Mouse (Mus musculus): ENCODE measurements around the gene Prdm12.

Gene Prdm12

DNA sequence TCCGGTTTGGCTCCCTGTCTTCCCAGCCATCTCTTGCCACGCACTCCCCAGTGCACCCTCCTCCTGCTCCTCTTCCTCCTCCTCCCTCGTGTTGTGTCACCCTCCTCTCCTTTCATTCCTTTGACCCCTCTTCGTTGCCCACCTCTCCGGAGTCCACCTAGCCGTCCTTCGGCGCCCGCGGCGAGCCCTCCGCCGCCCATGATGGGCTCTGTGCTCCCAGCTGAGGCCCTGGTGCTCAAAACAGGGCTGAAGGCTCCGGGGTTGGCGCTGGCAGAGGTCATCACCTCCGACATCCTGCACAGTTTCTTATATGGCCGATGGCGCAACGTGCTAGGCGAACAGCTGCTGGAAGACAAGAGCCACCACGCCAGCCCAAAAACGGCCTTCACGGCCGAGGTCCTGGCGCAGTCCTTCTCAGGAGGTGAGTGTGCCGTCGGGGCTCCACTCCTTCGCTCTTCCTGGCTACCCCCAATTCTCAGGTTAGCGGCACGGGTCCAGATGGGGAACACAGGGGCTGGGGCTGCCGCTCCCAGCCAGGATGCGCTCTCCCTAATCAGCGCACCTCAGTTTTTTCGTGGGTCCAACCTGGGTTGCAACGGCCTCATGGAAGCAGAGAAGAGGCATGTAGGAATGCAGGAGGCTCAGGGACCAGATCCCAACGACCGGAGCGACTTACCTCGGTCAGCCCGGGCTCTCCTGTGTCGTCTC is at the start of gene Prdm12:
Prdm12 (plus strand) TSS at position 137 of the 708 bp plus-strand sequence.
- DNase-seq (ENCODE audit: low spot score): no peak

DNA sequence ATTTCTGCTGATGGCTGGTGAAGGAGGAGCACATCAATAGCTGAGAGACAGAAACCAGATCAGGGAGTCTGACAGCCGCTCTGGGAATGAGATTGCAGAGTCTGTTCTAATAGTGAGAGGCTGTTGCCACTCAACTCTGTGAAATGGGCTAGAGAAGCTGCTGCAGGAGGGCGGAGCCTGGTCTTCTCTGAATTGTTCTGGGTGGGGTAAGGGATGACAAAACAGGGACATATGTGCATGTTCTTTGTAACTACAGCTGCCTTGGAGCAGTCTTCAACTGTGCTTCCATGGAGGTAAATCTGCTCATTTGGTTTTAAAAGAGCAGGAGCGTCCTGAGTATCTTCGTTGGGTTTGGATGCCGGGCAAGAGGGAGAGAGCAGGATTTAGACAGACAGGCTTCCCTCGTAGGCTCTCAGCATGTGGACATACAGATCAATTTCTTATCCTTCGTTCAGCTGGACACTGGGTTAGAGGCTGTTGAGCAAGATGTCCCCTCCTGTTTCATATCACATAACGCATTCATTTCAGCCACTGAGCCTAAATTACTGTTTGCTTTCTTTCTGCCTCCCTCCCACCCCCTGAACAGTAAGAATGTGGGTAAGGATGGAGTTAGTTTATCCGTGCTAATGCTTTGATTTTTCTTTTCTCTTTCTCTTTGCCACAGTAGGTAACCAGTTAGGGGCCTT is 47.9 kb upstream of the Prdm12 start:
- DNase-seq (ENCODE audit: low spot score): no peak

DNA sequence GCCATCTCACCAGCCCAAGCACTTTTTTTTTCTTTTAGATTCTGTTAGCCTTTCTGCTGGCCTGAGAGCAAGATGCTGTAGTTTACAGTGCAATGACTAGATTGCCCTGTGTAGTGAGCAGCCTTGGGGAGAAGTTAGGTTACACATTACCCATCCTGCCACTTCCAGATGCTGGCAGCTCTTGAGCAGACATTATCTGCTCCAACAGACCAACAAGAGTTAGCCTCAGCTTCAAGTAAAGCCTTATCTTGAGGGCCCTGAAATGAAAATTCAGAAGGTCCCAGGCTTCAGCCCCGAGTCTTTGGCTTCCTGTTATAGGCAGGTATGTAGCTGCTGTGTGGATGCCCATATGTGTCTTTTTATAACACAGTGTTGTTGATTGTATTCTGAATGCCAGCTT is 32.3 kb upstream of the Prdm12 start:
- no peak for DNase-seq (ENCODE audit: low spot score)

DNA sequence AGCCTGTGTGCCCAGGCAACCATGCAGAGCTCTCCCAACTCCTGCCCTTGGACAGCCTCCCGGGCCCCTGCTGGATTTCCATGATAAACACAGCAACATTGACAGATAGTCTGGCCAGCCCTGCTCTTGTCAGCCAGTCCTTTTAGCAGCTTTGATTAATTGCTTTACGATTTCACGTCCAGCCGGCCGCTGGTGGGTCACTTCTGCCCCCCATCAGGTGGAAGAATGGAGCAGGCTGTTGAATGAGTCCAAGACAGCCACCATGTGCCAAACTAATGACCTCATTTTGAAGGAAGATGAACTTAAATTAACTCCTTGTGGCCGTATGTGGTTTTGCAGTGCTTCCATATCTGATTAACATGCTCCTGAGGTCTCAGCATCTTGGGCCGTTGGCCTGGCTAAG is 30.0 kb upstream of the Prdm12 start:
- DNase-seq (ENCODE audit: low spot score): no peak

DNA sequence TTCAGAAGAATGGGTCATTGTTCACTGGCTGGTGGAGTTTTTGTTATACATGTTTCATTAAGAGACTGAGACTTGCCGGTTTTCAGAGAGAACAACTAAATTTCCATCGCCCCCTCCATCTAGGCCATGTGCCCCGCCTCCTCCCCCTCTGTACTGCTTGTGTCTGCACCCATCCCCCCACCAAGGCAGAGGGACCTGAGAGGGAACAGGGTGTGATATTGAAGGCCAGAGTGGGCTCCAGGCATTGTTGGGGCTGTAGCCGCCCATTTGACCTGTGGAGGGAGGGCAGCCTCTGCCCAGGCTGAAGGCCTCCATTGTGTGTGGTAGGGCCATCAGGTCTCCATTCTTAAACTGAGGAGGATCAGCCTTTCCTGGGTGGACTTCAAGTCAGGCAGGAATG is 28.9 kb upstream of the Prdm12 start:
- DNase-seq (ENCODE audit: low spot score): no peak

DNA sequence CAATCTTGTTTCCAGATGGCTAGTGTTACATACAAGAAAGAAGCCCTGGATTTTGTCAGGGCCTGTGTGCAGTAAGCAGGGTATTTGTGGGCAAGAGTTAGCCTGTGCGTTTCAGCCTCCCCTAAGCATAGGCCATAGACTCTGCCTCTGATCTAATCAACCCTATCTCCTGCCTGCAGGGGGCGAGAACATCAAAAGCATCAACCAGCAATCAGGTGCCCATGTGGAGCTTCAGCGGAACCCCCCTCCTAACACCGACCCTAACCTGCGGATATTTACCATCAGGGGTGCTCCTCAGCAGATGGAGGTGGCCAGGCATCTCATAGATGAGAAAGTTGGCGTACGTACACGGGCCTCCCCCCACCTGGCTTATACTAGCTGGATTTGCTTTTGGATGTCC is 28.4 kb upstream of the Prdm12 start:
- DNase-seq (ENCODE audit: low spot score): no peak

DNA sequence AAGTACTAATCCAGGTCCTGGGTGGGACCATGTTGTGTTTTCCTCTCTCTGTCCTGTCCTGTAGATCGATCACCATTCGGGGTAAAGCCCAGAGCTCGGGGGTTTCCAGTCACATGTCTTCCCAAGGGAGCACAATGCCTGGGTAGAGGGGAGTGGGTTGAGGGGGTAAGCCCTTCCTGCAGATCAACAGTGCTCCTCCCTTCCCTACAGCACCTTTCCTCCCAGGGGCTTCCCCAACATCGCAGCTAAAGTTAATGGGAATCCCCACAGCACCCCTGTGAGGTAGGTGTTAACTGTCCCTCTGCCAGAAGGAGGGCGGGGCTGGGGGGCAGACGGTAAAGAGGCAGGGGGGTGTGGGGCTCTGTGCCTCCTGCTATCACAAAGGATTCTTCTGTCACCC is 27.2 kb upstream of the Prdm12 start:
- DNase-seq (ENCODE audit: low spot score): no peak

DNA sequence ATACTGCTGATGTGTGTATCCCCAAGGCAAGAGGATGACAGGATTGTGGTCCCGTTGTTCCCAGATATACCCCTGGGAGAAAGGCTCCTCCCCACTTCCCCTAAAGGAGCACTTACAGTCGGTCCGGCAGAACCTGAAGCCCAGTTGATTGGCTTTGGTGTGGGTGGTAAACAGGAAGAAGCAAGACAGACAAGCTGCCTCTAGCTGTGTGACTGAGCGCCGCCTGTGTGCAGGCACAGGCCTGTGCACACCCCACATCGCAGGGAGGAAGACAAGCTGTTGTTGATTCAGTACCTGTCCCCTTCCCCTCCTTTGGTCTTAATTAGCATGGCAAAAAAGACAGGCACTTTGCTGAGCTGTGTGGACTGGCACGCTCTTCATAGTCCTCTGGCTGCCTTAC is 26.1 kb upstream of the Prdm12 start:
- no peak for DNase-seq (ENCODE audit: low spot score)

DNA sequence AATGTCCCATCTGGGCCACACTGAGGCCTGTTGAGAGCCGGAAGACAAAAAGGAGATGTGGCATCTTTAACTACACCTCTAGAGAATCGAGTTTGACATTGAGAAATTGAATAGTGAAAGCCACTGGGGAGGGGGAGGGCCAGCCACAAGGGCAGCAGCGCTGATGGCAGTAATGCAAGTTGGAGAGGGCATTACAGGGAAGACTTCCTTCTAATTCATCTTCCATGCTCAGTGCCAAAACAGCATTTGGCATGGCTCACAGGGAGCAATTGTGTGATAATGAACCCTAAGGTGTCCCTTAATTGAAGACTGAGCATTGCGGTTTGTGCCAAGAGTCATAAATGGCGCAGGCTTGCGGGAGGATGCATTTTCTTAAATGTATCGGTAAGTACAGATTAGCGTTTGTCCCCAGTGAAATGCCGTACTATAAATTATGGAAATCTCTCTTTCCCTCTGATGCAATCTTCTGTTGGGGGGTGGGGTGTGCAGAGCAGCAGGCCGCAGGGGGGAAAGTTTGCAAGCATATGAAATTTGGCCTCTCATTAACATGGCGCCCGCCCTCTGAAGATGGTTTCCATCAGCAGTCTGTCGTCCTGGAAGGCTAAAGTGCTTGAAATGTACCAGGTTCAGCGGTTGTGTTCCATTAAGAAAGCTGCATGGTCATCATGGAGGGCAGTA is 21.2 kb upstream of the Prdm12 start:
- no peak for DNase-seq (ENCODE audit: low spot score)

DNA sequence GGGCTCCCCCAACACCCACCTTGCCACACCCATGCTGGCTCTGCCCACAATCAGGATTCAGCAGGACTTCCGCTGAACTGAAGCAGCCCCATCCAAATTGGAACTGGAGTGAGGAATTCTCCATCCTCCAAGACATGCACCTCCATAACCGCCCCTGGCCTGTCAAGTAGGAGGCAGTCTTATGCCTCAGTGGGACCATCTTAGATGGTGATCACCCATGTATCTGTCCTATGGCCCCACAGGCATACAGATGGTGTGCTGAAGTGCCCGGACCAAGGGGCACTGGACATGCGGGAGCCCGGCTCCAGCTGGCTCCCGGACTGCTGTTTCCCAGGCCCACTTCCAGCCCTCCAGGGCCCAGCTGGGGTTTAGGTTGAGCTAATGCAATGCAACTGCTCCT is 20.6 kb upstream of the Prdm12 start:
- no peak for DNase-seq (ENCODE audit: low spot score)

DNA sequence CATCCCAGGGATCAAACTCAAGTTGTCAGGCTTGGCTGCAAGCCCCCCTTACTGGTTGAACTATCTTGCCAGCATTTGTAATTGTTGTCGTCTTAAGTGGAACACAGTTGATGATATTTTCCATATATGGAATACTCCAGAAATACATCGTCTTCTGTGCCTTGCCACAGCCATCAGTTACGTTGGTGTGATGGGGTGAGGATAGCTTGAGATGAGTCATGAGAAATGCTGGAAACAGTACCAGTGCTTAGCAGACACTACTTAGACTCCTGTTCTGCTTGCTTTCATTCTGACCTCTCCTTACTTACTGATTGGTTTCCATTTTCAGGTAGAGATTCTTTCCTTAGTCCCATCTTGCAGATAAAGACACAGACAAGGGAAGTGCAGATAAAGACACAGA is 6.3 kb upstream of the Prdm12 start:
- no peak for DNase-seq (ENCODE audit: low spot score)

DNA sequence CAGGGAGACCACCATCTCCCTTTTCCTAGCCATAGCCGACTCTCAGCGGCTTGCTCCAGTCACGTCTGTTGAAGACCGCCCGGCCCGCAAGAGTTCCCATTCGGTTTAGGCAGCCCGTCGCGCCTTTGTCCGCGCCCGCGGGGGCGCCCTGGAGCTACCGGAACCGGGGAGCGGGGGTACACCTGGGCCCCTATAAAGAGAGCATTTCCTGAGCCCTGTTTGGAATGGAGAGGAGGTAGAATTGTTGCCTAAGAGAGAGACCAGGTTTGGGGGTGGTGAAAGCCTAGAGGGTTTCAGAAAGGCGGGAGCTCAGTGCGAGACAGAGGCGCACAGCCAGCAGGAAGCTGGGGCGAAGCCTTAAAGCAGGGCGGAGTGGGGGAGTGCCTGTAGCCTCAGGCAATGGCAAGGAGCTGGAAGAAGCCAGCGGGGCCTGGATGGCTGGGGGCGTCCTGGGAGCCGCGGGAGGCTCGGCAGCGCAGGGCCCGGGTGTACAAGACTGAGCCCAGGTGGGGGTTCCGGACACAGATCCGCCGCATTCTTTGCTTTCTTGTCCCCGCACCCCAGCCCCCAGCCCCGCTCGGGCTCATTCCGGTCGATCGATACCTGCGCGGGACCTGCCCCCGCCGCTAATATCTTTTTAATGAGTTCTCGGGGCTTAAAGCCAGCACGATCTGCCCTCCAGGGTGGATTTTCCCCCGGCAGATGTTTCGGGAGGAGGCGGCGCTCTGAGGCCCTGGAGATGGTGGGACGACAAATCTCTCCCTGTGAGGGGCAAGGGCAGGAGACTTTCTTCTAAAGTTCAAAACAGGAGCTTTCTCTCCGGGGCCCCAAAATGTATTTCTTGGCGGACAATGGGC is 4.3 kb upstream of the Prdm12 start:
- DNase-seq (ENCODE audit: low spot score): no peak

DNA sequence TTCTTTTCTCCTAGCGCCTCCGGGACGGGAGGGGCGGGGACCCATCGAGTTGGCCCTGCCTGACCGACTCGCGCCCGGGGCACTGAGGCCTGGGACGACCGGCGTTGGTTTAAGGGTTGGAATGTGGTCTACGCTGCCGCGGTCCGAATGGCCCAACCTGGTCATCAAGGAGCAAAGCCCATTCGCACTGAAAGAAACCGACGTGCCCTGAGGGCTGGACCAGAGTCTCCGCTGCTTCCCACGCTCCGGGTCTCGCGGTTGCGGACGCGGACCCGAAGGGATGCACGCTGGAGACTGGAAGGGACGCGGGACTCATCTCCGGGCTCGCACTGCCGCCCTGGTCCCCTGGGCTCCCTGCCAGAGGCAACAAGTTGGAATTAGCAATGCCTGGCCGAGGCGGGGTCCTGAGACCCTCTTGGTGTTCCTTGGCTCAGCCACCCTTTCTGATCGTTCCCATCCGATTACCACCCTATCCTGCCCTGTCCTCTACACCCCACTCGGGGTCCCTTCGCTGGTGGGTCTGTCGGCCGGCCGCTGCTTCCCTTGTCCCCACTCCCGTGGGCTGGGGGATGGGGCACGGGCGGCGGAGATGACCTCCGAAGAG is 3.6 kb upstream of the Prdm12 start:
- no peak for DNase-seq (ENCODE audit: low spot score)

DNA sequence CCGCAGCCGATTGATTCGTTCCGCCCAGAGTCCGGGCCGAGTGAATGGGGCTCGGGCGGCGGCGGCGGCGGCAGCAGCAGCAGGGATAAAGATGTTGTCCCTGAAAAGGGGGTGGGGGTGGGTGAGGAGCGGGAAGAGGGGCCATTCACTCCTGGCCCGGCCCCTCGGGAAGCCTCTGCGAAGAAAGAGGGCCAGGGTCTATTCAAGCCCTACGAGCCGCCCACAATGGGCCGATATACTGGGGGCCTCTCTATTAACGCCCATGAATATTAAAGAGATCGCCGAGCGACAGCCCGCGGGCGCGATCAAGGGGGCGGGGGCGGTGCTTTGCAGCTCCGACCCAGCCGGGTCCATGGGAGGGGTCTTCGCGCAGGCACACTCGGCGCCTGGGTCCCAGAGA is 3.1 kb upstream of the Prdm12 start:
- DNase-seq (ENCODE audit: low spot score): no peak

DNA sequence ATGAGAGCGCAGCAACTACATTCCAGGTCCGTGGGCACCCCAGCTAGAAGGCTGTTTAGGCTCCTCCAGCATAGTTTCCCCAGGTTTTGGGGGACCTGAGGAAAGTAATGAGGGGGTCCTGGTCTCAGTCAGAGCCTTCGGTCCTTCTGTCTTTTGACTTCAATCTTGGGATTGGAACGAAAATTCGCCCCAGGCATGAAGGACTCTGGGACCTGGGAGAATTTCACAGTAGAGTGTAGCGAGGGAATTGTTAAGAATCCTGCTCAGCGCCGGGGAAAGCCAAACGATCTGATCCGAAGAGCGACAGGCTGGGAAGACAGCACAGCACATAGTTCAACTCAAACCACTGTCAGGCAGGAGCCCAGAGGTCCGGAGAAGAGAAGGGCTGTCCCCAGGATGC is 2.5 kb upstream of the Prdm12 start:
- no peak for DNase-seq (ENCODE audit: low spot score)

DNA sequence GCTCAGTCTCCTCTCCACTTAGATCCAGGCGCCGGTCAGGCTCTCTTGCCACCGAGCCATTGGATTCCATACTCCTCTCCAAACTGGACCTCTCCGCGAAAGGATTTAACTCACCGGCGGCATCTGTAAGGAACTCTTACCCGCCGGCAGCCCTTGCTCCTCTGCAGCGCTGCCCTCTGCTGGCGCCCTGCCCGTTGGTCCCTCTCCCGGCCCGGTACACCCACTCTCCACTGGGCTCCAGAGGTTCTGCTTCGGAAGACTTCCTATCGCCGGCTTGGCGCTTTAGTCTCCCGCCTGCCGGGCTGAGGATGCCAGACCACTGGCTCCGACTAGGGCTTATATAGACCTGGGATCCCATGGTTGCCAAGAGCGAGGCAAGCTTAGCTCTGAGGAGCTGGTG is 2.0 kb upstream of the Prdm12 start:
- DNase-seq (ENCODE audit: low spot score): no peak

DNA sequence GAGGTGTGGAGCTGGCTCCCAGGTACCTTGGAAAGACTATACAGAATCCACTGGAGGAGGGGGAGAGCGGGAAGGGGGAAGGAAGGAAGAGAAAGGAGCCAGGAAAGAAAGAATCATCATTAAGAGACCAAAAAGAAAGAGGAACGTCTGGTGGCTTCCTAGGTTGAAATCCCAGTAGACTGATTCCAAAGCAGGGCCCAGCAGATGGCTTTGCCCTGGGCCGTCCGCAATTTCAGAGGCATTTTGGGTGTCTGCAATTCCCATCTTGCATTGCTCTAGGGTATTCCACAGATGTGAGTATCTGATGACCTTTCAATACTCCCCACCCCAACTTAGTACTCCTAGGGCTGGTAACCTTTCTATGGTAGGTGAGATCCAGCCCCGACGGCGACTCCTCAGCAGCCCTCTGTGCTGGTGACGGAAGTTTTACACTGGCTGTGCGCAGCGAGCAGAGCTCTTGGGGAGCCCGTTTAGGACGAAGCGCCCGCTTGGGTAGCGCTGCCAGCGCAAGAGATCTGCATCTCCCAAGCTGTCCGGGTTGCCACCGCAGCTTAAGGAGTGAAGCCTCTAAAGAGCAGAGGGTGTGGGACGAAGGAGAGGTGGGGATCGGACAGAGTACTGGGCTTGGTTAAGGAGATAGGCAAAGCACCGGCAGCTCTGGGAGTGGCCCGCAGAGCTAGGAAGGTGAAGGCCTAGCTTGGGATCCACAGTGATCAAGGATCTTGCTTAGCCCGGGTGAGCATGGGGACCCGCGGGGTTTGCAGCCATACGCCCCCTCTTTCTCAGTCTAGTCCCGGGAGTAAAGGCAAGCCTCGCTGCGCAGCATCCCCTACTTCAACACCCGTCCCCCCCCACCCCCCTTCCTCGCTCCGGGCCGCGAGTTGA is 1.0 kb upstream of the Prdm12 start:
- DNase-seq (ENCODE audit: low spot score): no peak

DNA sequence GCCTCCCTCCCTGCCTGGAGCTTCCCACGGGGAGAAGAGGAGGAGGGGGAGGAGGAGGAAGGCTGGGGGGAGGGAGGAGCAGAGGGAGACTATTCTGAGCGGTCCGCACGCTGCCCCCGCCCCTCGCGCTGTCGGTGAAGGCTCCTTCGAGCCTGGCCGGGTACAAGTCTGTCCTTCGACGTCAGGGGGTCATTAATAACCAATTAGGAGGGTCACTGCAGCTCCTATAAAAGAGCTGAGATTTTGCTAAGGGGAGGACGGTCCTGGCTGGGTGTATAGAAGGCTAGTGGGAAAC is 424 bp upstream of the Prdm12 start:
- no peak for DNase-seq (ENCODE audit: low spot score)

DNA sequence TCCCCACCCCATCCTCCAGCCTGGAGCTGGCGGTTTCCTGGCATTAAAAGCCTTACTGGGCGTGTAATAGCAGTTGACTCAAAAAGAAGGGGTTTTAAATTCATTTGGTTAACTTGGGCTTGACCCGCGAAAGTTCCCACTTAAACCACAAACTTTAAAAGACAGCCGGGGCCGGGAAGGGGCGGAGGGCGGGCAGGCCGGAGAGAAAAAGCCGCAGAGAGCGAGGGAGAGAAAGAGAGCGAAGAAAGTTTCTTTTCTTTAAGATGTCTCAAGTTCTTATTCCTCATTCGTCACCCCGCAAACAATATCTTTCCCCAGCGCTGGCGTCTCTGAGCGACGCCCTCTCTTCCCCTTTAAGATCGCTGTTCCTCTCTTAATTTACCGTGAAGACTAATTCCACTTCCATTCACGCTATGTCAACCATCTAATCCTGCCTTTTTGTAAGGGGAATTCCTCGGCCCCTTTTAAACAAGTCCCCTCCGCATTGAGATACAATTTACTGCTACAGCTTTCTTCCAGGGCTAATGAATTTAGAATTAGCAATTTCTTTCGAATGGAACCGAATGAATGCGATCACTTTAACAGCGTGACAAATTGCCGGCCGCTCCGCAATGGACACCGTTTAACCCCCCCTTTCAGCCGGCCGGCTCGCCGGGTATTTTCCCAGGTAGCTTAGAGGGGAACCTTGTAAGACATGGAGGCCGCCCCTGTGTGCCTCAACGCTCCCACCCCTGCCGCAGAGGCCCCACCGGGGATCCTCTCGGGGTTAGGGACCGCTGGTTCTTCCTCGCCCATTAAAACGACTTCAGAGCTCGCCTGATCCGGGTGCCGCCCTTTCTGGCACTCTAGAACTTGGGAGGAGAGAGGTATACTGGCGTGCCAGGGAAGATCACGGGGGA is 1.0 kb downstream of the Prdm12 start:
- DNase-seq (ENCODE audit: low spot score): no peak

DNA sequence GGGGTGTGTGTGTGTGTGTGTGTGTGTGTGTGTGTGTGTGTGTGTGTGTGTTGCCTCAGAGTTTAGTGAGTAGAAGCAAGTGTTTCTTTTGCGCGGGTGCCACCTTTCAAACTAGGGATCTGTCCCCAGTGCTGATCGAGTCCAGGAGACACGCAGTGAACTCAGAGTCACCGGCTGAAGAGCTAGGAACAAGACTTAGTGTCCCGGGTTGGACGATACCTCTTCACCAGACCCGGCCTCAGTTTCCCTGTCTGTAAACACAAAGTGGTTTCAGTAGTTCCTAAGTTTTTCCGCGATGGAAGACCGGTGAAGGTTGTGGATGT is 1.6 kb downstream of the Prdm12 start:
- no peak for DNase-seq (ENCODE audit: low spot score)

All from left cerebral cortex, adult 11 months (tissue).